Mouse (Mus musculus): Measurements from ENCODE around the gene Trank1. TPM values are rescaled to one million over a fixed set of nuclear protein-coding genes. Genes with fewer than 3 reads are reported as not detected.

Trank1 gene
- polyA plus RNA-seq, 1 experiment from 2014 or later: 12.6 TPM

DNA sequence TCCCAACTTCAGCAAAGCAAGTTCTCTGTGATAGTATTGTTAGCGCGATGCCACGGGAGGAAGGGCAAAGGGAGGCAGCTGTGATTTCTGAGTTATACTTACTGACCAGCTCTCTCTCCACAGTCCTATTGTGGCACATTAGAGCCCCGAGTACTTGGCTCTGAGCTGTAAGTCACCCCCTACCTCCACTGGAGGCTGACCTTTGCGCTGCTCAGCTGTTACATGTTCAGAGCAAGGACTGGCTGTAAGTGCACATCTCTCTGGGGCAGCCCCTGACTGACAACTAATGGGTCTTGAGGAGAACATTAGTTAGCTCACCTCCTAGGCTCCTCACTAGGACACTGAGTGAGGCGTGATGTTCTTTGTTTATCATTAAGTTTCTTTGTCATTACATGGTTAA is 128.9 kb downstream of the Trank1 start:
- H3K4me2 ChIP-seq (replicated peaks): peak overlapping the region; percentile 66
- no peaks in the 10 kb centered on the region for H3K36me3 ChIP-seq (replicated peaks; ENCODE audit: control insufficient read depth, insufficient read depth)
- H3K9me3 ChIP-seq (ENCODE audit: control insufficient read depth, low read length): no peaks in the 10 kb centered on the region
- H3K9ac ChIP-seq: no peak overlapping the region
- no peak overlapping the region for H3K27ac ChIP-seq
- peaks cover 22% of the 10 kb centered on the region; the same call in 1 of the 2 replicates for H3K27me3 ChIP-seq (ENCODE audit: control insufficient read depth, insufficient read depth, low read length)
- peak overlapping the region; percentile 49; the same call in 1 of the 2 replicates for H3K4me3 ChIP-seq (replicated peaks; ENCODE audit: low read length)
- H3K4me1 ChIP-seq (replicated peaks; ENCODE audit: control insufficient read depth, insufficient read depth, low read length): no peaks in the 10 kb centered on the region
- 79% methylated on average over 6 of the region's 6 CpGs for WGBS
- DNase-seq (ENCODE audit: low spot score) (no peak), ATAC-seq (ENCODE audit: low FRiP score) (no peak)

DNA sequence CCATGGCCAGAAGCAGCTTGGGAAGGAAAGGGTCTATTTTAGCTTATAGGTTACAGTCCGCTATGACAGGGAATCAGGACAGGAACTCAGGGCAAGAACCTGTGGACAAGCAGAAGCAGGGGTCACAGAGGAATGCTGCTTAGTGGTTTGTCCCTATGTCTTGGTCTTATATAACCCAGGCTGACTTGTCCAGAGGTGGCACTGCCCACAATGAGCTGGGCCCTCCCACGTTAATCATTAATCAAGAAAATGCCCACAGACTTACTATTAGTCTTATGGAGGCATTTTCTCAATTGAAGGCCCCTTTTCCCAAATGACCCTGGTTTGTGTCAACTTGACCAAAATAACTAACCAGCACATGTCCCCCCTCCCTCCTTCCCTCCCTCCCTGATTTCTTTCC is 129.6 kb downstream of the Trank1 start:
- H3K4me3 ChIP-seq (replicated peaks; ENCODE audit: low read length): no peak overlapping the region
- peaks cover 22% of the 10 kb centered on the region; the same call in 1 of the 2 replicates for H3K27me3 ChIP-seq (ENCODE audit: control insufficient read depth, insufficient read depth, low read length)
- H3K4me2 ChIP-seq (replicated peaks): no peak overlapping the region
- no peaks in the 10 kb centered on the region for H3K4me1 ChIP-seq (replicated peaks; ENCODE audit: control insufficient read depth, insufficient read depth, low read length)
- no peaks in the 10 kb centered on the region for H3K36me3 ChIP-seq (replicated peaks; ENCODE audit: control insufficient read depth, insufficient read depth)
- no peak for ATAC-seq (ENCODE audit: low FRiP score)
- DNase-seq (ENCODE audit: low spot score): no peak
- H3K27ac ChIP-seq: no peak overlapping the region
- H3K9me3 ChIP-seq (ENCODE audit: control insufficient read depth, low read length): no peaks in the 10 kb centered on the region
- 93% methylated on average over 2 of the region's 2 CpGs for WGBS
- H3K9ac ChIP-seq: no peak overlapping the region

Other genes with a start within 250 kb of the Trank1 start
- 40.5 and 48.7 TPM in 2 replicates for gene Lrrfip2, start 194.1 kb upstream of the Trank1 start, polyA plus RNA-seq (2014; fragmentation: Nextera tagmentation; extraction: Ambion mirVana)
- 27.0 and 27.4 TPM in 2 replicates for gene Mlh1, start 39.9 kb upstream of the Trank1 start, polyA plus RNA-seq (2014; fragmentation: Nextera tagmentation; extraction: Ambion mirVana)
- 81.3 and 98.0 TPM in 2 replicates for gene Epm2aip1, start 39.8 kb upstream of the Trank1 start, polyA plus RNA-seq (2014; fragmentation: Nextera tagmentation; extraction: Ambion mirVana)
- 6.2 and 7.1 TPM in 2 replicates for gene Dclk3, start 127.3 kb downstream of the Trank1 start, polyA plus RNA-seq (2014; fragmentation: Nextera tagmentation; extraction: Ambion mirVana)

All from hindbrain, embryonic 14.5 days (tissue).